Mouse (Mus musculus): ENCODE measurements at regions not wholly inside any gene's neighbourhood (a gene's known extent, or its start where the extent isn't known, plus 50 kb on each side); places are given as distances from the start of the nearest gene placed in this dataset.

DNA sequence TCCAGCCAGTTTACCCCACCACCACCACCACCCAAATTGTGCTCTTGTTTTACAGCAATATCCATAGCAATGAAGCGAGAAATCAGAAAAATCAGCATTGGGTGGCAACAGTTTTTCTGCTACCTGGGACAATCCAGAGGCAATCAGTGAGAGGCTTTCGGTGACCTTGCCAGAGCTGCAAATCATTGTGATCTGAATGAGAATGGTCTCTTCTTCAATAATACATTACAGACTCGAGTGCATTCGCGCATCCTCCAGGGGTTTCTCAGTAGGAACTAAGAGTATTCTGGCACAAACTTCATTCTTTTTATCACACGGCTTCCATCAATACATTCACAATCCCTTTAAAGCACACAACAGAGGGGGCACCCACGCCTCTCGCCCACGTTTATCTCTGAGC is 91.2 kb downstream of the Srek1 start:
- no peak for DNase-seq (ENCODE audit: low read depth)

DNA sequence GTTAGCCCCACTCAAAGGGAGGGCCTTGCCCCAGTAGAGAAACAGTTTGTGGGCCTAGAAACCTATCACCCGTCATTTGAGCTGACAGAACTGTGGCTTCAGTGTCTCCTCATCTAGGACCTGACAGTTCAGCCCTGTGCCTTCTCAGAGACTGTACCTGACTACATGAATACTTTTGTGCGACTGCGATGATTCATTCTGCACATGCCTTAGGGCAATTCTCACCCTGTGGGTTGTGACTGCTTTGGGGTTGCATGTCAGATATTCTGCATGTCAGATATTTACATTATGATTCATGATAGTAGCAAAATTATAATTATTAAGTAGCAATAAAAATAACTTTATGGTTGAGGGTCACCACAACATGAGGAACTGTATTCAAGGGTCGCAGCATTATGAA is 93.7 kb downstream of the Srek1 start:
- no peak for DNase-seq (ENCODE audit: low read depth)

DNA sequence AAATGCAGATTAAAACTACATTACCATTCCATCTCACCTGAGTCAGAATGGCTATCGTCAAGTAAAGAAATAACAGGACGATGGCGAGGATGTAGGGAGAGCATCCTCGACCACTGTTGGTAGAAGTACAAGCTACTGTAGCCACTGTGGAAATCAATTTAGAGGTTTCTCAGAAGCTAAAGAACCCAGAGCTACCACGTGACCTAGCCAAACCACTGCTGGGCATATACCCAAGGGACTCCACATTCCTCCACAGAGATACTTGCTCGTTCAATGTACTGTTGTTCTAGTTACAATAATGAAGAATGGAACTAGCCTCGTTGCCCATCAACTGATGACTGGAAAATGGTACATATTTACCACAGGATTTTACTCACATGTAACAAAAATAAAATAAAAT is 94.4 kb downstream of the Srek1 start:
- no peak for DNase-seq (ENCODE audit: low read depth)

DNA sequence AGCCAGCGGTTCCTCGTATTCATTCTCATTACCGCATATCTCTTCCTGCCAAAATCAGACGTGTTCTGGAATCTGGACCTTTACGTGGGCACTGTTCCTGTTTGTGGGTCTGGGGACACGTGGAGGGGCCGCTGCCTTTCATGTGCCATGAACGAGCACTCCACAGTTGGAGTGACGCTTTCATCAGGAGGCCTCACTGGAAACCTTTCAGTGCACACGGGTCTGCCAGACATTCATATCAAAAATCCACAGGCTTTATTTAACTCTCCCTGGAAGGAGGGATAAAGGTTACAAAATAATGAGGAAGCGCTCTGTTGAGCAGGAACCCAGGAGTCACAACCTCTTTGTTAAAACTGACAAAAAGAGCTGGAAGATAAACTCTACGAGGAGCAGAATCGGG is 97.6 kb downstream of the Srek1 start:
- DNase-seq (ENCODE audit: low read depth), result no peak

GRCm38 (mm10) chr13:103676221-103676620 is 98.2 kb downstream of the Srek1 start:
- no peak for DNase-seq (ENCODE audit: low read depth)

DNA sequence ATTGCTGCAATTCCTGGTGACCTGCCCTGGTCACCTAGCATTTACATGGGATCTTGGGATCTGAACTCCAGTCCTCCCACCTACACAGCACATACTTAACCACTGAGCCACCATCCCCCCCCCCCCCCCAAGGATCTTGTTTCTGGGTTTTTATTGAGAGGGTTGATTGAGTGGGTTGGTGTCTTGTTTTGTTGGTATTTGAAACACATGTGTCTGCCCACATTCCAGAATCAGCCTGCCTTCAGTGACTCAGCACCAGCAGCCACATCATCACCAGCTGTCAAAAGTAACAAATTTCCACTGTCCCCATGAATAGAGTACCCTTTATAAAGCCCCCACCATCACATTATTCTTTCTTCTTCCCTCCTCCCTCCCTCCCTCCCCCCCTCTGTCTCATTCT is 103.8 kb downstream of the Srek1 start:
- no peak for DNase-seq (ENCODE audit: low read depth)

DNA sequence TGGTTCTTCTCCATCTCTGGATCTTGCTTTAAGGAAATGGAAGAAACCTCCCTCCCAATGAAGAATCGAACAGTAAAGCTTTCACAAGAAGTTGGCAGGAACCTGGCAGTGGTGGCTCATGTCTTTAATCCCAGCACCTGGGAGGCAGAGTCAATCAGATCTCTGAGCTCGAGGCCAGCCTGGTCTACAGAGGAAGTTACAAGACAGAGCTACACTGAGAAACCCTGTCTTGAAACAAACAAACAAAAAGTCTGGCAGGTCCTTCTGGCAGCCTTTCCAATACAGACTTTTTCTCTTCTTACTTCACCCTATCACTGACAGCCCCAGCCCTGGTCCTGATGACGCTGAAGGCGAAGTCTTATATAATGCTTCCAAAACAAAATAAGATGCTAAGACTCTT is 104.6 kb downstream of the Srek1 start:
- DNase-seq (ENCODE audit: low read depth), result no peak

GRCm38 (mm10) chr13:103667749-103668148 is 106.7 kb downstream of the Srek1 start:
- DNase-seq (ENCODE audit: low read depth), result no peak

- DNase-seq (ENCODE audit: low read depth), result no peak
Measured at GRCm38 (mm10) chr13:103660248-103660996, 114.0 kb downstream of the Srek1 start.

DNA sequence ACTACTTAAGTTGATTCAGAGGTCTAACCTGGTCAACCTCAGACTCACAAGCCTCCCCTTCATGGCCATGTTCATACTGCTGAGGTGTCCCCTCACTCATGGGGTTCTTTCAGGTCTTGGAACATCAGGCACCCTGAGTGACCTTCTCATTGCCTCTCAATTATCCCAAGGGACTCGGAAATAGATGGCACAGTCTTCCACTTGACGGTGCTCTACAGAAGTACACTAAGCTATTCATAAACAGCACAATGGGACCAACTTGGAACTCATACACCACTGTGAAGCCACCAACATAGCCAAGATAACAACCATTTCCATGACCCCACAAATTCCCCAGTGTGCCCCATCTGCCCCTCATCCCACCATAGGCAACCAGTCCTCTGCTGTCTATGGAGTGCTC is 118.4 kb downstream of the Srek1 start:
- no peak for DNase-seq (ENCODE audit: low read depth)

GRCm38 (mm10) chr13:103653216-103653615 is 121.2 kb downstream of the Srek1 start:
- no peak for DNase-seq (ENCODE audit: low read depth)

GRCm38 (mm10) chr13:103649383-103649782 is 125.0 kb downstream of the Srek1 start:
- no peak for DNase-seq (ENCODE audit: low read depth)

DNA sequence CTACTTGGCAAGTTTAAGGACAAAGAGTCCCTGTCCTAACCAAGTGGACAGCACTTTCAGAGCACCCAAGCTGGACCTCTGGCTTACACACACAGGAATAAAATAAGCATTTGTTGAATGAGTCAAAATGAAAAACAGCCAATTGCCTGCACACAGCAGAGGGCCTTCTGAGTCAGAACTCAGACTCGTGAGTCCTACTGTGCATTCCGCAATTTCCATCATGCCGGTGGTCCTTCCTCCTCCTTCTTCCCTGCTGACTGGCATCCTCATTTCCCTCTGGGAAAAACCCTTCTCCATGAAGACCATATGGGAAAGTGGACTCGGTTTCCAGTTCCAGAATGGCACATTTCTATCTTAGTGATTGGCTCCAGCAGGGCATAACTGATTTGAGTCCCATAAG is 126.4 kb downstream of the Srek1 start:
- no peak for DNase-seq (ENCODE audit: low read depth)

DNA sequence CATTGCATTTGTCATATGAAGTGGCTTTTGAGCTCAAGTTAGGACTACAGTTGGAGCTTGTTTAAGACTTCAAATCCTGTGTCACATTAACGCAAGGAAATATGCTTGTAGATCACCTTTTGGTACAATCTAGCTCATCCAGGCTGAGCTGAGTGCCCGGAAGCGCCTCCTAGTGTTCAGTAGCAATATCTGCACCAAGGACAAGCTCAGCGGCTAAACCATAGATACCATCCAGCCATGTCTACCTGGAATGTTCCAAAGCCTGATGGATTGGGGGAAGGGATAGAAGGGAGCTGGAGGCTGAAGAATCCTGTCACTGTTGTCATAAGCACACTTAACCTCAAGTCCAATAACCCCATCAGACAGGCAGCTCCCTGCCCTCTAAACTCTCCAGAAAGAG is 128.4 kb downstream of the Srek1 start:
- peak; percentile 44 for DNase-seq (ENCODE audit: low read depth)

DNA sequence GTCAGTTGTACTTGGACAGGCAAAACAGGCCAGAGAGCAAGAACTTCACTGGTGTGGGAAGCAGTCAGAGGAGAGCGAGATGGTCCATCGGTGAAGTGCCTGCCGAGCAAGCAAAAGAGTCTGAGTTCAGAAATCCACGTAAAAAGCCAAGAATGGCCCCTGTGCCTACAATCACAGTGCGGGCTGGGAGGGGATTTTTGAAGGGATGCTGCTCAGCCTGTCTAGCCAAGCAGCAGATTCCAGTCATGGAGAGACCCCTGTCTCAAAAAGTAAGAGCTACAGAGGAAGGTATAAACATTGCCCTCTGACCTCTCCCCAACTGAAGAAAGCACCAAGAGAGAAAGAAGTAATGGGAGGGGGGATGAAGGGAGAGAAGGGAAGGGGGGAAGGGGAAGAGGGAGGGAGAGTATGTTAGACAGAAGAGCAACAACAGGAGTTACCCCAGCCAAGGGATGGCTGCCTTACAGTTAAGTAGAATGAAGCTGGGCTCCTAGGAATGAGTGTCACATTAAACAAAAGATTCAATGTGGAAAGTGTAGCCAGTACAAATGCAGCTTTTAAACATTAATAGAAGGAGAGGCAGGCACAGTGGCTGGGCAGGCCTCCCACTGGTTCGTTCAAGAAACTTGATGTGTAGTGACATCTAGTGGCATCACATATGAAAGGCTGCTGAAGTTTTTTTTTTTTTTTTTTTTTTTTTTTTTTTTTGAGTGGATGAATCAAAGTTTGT is 130.2 kb downstream of the Srek1 start:
- peak; percentile 70 for DNase-seq (ENCODE audit: low read depth)

DNA sequence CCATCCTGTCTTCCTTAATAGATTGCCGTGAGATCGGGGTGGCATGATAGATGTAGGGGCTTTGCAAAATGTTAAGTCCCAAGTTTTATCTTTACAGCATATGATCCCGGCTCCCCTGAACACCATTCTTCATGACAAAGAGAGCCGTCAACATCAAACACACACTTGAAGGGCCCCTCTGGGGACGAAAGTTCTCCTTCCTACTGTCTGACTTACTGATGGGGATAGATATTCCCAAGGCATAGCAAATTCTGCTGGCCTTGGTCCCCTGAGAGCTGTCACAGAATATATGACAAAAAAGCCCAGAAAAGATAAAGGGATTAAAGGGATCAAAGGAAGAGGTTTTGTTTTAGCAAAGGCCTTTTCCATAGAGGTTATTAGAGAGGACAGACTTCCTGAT is 130.9 kb downstream of the Srek1 start:
- no peak for DNase-seq (ENCODE audit: low read depth)

DNA sequence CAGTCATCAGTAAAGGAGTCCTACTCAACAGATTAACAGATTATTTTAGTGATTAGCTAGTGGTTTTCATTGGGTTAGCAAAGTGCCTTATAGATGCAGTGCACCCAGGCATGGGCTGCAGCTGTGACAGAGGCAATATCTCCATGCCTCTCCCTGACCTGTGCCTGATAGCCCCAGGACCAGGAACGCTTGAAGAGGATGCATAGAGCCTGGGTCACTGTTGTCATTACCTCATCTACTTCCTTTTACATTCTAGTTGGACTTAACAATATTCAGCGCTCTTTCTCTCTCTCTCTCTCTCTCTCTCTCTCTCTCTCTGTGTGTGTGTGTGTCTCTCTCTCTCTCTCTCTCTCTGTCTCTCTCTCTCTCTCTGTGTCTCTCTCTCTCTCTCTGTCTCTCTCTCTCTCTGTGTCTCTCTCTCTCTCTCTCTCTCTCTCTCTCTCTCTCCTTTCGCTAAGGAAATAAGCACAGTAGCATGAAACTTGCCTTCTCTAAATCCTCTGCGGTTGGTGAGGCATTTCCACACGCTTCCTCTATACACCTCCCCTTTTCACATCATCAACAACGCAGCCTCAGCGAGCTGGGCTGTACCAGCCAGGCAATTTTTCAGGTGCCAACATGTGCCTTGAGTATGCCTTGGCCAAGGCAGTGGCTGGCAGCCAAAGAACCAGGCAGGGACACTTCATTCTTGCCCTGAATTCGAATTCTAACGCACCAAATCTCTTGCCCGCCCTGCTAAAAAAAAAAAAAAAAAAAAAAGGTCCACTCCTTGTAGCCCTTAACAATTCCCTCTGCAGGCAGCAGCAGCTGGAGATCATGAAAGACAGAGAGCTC is 131.6 kb downstream of the Srek1 start:
- peak; percentile 33 for DNase-seq (ENCODE audit: low read depth)

DNA sequence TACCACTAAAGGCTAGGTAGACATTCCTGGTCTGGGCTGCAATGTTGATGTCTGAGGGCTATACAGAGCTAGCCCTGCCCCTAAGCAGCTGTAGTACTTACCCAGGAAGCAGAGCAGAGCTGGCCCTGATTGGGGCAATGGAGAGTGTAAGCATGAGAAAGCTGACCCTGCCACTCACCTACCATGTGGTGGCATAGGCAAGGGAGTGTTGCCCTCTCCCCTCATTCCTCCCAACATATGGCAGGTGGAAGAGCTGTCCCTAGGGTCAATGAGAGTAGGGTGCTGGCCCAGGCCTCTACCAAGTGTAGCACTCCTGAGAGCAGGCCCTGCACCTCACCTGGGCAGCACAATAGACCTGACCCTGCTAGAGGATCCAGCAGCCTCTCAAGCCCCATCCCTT is 136.4 kb downstream of the Srek1 start:
- DNase-seq (ENCODE audit: low read depth), result no peak

- no peak for DNase-seq (ENCODE audit: low read depth)
Measured at GRCm38 (mm10) chr13:103637414-103637813, 137.0 kb downstream of the Srek1 start.

- no peak for DNase-seq (ENCODE audit: low read depth)
Measured at GRCm38 (mm10) chr13:103636595-103636994, 137.8 kb downstream of the Srek1 start.

DNA sequence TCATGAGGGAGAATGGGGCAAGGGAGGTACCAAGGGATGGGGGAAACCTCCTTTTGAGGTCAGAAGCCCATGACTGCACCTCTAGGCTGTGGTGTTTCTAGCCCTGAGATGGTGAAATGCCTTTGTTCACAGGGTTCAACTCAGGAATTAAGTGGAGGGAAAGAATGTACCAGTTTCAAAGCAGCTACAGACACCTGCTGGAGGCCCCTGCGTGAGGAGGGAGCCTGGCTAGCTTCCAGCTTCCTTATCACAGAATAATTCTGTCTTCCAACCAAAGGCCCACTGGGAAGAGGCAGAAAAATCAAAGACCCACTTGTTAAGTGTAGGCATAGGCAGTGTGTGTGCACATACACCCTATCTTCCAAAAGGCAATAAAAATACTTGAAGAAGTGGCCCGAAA is 150.6 kb downstream of the Srek1 start:
- DNase-seq (ENCODE audit: low read depth), result no peak

- no peak for DNase-seq (ENCODE audit: low read depth)
Measured at GRCm38 (mm10) chr13:103623319-103623718, 151.1 kb downstream of the Srek1 start.

DNA sequence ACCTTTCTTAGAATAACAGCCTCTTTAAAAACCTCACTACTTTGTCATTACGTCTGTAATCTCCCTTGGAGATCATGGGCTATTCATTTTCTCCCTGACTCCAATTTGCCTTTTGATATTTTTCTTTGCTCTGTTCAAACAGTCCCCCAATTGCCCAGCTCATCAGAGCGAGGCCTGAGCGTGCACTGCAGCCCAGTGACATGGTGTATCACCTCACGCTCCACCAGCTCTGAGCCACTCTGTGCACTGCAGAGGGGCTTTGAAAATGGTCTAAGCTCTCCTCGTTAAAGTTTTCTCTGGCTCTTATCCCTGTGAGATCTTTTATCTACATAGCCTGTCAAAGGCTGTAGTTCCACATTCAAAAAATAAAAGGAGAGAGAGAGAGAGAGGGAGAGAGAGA is 152.1 kb downstream of the Srek1 start:
- no peak for DNase-seq (ENCODE audit: low read depth)

Data from 416B (cell line).